Mouse (Mus musculus): ENCODE measurements around the gene Cpa2. TPM values are rescaled to one million over a fixed set of nuclear protein-coding genes. Genes with fewer than 3 reads are reported as not detected.

Gene Cpa2
- total and polyA plus RNA-seq, 3 experiments, result not detected

DNA sequence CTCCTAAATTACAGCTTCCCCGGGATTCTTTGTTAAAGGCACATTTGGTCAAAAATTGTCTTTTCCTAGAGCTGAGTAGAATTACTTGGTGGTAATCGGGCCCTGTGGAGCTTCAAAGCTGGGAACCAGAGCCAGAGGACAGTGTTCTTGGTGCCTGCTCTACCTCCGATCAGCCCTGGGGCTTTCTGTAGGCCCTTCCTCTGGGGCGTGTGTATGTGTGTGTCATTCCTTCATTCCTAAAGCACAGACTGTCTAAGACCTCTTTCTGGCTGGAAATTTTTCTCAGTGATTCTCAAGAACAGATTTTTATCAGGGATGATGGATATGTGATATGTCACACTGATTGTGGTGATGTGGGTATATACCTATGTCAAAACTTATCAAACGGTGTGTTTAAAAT, 2.6 kb upstream of the Cpa2 start:
- no peaks in the 10 kb centered on the region for H3K36me3 ChIP-seq (replicated peaks)
- peaks cover 26% of the 10 kb centered on the region for H3K27me3 ChIP-seq (ENCODE audit: insufficient read depth, low read length)
- DNase-seq (ENCODE audit: low spot score) (no peak), ATAC-seq (ENCODE audit: extremely low read depth, insufficient number of reproducible peaks, low FRiP score, poor library complexity, severe bottlenecking) (no peak)
- H3K9me3 ChIP-seq (replicated peaks), result no peaks in the 10 kb centered on the region
- no peak overlapping the region for H3K4me3 ChIP-seq (ENCODE audit: low read depth, low read length)
- no peaks in the 10 kb centered on the region for H3K4me1 ChIP-seq (ENCODE audit: insufficient read depth, low read depth, low read length)
- no peak for TF ChIP-seq TAL1 (conservative IDR thresholded peaks at IDR 0.05; ENCODE audit: low read depth, low read length)
- no peak for TF ChIP-seq POLR2AphosphoS5 (IDR thresholded peaks at IDR 0.05; ENCODE audit: insufficient replicate concordance, low read depth, low read length)
- TF ChIP-seq GATA1 (IDR thresholded peaks at IDR 0.05; ENCODE audit: borderline replicate concordance, low read length), result no peak
- TF ChIP-seq GATA2 (IDR thresholded peaks at IDR 0.05; ENCODE audit: borderline replicate concordance, low read depth, low read length), result no peak
- no peak for TF ChIP-seq CTCF (IDR thresholded peaks at IDR 0.05; ENCODE audit: low read depth, low read length)

DNA sequence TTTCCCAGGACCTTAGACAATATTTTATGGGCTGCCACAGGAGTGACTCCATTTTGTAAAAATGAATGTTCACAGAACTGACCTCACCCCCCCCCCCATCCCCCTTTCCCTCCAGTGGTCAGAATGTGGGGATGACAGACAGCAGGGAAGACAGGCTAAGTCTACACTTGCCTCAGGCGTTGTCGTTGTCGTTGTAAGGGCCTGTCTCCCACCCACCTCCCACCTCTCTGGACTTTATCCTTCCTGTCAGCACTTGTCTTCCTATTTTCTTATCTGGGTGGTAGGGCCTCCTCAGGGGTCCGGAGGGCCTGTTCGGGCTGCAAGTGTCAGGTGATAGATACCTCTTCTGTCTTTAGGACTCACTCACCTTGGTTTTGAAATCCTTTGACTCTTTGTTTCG, 895 bp downstream of the Cpa2 start:
- Histone ChIP-seq H3K9me3 (replicated peaks) (no peaks in the 10 kb centered on the region), H3K27me3 (ENCODE audit: insufficient read depth, low read length) (peaks cover 45% of the 10 kb centered on the region), H3K4me1 (ENCODE audit: insufficient read depth, low read depth, low read length) (no peaks in the 10 kb centered on the region), H3K36me3 (replicated peaks) (no peaks in the 10 kb centered on the region), H3K4me3 (ENCODE audit: low read depth, low read length) (no peak overlapping the region)
- no peak for TF ChIP-seq GATA1 (IDR thresholded peaks at IDR 0.05; ENCODE audit: borderline replicate concordance, low read length)
- no peak for TF ChIP-seq POLR2AphosphoS5 (IDR thresholded peaks at IDR 0.05; ENCODE audit: insufficient replicate concordance, low read depth, low read length)
- no peak for TF ChIP-seq TAL1 (conservative IDR thresholded peaks at IDR 0.05; ENCODE audit: low read depth, low read length)
- TF ChIP-seq GATA2 (IDR thresholded peaks at IDR 0.05; ENCODE audit: borderline replicate concordance, low read depth, low read length), result no peak
- no peak for TF ChIP-seq CTCF (IDR thresholded peaks at IDR 0.05; ENCODE audit: low read depth, low read length)
- ATAC-seq (ENCODE audit: extremely low read depth, insufficient number of reproducible peaks, low FRiP score, poor library complexity, severe bottlenecking) (no peak), DNase-seq (ENCODE audit: low spot score) (no peak)

DNA sequence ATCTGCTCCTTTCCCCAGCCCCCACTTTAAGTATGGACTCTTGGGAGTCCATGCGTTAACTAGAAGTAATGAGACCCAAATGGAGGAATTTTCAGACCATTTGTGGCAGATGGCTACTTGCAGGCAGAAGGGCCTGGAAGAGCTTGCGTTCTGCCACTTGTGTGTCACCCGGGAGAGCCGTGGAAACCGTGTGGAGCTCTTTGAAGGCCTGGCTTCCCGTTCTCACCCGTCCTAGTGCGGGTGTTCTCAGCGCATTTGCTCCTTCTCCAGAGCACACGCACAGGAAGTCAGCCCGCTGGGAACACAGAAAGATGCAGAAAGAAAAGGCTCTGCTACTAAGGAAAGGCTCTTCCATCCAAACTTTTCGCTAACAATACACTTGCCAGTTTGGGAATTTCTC, 1.7 kb downstream of the Cpa2 start:
- H3K27me3 ChIP-seq (ENCODE audit: insufficient read depth, low read length), result peaks cover 47% of the 10 kb centered on the region
- DNase-seq (ENCODE audit: low spot score), result no peak
- no peaks in the 10 kb centered on the region for H3K36me3 ChIP-seq (replicated peaks)
- no peak for ATAC-seq (ENCODE audit: extremely low read depth, insufficient number of reproducible peaks, low FRiP score, poor library complexity, severe bottlenecking)
- H3K4me3 ChIP-seq (ENCODE audit: low read depth, low read length), result no peak overlapping the region
- TF ChIP-seq GATA2 (IDR thresholded peaks at IDR 0.05; ENCODE audit: borderline replicate concordance, low read depth, low read length) (no peak), TAL1 (conservative IDR thresholded peaks at IDR 0.05; ENCODE audit: low read depth, low read length) (no peak), GATA1 (IDR thresholded peaks at IDR 0.05; ENCODE audit: borderline replicate concordance, low read length) (no peak), CTCF (IDR thresholded peaks at IDR 0.05; ENCODE audit: low read depth, low read length) (no peak), POLR2AphosphoS5 (IDR thresholded peaks at IDR 0.05; ENCODE audit: insufficient replicate concordance, low read depth, low read length) (no peak)
- no peaks in the 10 kb centered on the region for H3K4me1 ChIP-seq (ENCODE audit: insufficient read depth, low read depth, low read length)
- no peaks in the 10 kb centered on the region for H3K9me3 ChIP-seq (replicated peaks)

GRCm38 (mm10) chr6:30543851-30544250, 2.5 kb downstream of the Cpa2 start:
- Histone ChIP-seq H3K4me1 (ENCODE audit: insufficient read depth, low read depth, low read length) (no peaks in the 10 kb centered on the region), H3K27me3 (ENCODE audit: insufficient read depth, low read length) (peaks cover 45% of the 10 kb centered on the region), H3K9me3 (replicated peaks) (no peaks in the 10 kb centered on the region), H3K4me3 (ENCODE audit: low read depth, low read length) (no peak overlapping the region), H3K36me3 (replicated peaks) (no peaks in the 10 kb centered on the region)
- no peak for TF ChIP-seq CTCF (IDR thresholded peaks at IDR 0.05; ENCODE audit: low read depth, low read length)
- no peak for TF ChIP-seq TAL1 (conservative IDR thresholded peaks at IDR 0.05; ENCODE audit: low read depth, low read length)
- no peak for TF ChIP-seq GATA2 (IDR thresholded peaks at IDR 0.05; ENCODE audit: borderline replicate concordance, low read depth, low read length)
- TF ChIP-seq POLR2AphosphoS5 (IDR thresholded peaks at IDR 0.05; ENCODE audit: insufficient replicate concordance, low read depth, low read length), result no peak
- TF ChIP-seq GATA1 (IDR thresholded peaks at IDR 0.05; ENCODE audit: borderline replicate concordance, low read length), result no peak
- DNase-seq (ENCODE audit: low spot score) (no peak), ATAC-seq (ENCODE audit: extremely low read depth, insufficient number of reproducible peaks, low FRiP score, poor library complexity, severe bottlenecking) (no peak)

DNA sequence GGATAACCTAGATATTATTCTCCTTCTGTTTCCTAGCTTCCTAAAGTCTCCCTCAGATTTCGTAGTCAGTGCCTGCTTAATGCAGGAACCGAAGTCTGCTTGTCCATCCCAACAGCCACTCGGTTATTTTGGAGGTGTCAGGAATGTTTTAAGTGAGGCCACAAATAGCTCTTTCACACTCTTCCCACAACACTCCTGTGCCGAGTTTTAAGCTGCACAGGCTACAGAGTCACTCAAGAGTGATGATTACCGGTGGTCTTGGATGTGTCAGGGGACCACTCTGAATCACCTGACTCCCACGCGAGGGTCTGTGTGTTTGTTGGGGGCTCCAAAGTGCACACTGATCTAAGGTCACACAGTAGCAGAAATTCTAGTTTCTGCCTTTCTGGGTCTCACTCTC, 4.3 kb downstream of the Cpa2 start:
- TF ChIP-seq POLR2AphosphoS5 (IDR thresholded peaks at IDR 0.05; ENCODE audit: insufficient replicate concordance, low read depth, low read length) (no peak), TAL1 (conservative IDR thresholded peaks at IDR 0.05; ENCODE audit: low read depth, low read length) (no peak), CTCF (IDR thresholded peaks at IDR 0.05; ENCODE audit: low read depth, low read length) (no peak)
- peaks cover 3% of the 10 kb centered on the region; the same call in 1 of the 2 replicates for H3K4me1 ChIP-seq (ENCODE audit: insufficient read depth, low read depth, low read length)
- H3K27me3 ChIP-seq (ENCODE audit: insufficient read depth, low read length), result peaks cover 47% of the 10 kb centered on the region
- H3K4me3 ChIP-seq (ENCODE audit: low read depth, low read length), result no peak overlapping the region
- ATAC-seq (ENCODE audit: extremely low read depth, insufficient number of reproducible peaks, low FRiP score, poor library complexity, severe bottlenecking), result no peak
- DNase-seq (ENCODE audit: low spot score), result no peak
- H3K9me3 ChIP-seq (replicated peaks), result no peaks in the 10 kb centered on the region
- H3K36me3 ChIP-seq (replicated peaks), result no peaks in the 10 kb centered on the region

DNA sequence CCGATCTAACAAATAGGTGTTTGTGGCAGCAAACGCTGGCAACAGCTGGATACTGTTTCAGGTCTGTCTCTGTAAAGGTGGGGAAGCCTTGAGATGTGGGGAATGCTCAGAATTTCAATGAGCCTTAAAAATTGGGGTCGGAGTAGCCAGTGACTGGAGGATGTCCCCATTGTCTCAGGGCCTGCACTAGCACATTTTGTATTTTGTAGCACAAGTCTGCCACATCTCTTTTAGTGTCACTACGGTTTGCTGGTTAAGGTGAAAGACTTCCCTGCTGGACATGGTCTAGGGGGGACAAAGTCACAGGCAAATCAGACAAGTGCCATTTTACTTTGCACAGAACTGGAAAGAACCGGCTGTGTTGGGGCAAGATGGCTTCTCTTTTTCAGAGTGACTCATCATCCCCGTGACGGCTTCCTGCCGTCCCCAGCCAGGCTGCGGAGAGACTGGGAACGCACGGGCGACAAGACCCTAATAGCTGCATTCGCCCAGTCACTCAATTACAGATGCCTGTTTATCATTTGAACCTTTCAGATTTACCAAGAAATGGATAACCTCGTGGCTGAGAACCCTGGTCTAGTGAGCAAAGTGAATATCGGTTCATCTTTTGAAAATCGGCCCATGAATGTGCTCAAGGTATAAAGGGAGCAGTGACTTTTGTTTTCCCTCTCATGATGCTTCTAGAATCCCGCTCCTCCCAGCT, 5.3 kb downstream of the Cpa2 start:
- Histone ChIP-seq H3K36me3 (replicated peaks) (no peaks in the 10 kb centered on the region), H3K9me3 (replicated peaks) (no peaks in the 10 kb centered on the region), H3K4me3 (ENCODE audit: low read depth, low read length) (no peak overlapping the region), H3K4me1 (ENCODE audit: insufficient read depth, low read depth, low read length) (peaks cover 3% of the 10 kb centered on the region; the same call in 1 of the 2 replicates), H3K27me3 (ENCODE audit: insufficient read depth, low read length) (peaks cover 41% of the 10 kb centered on the region)
- no peak for TF ChIP-seq POLR2AphosphoS5 (IDR thresholded peaks at IDR 0.05; ENCODE audit: insufficient replicate concordance, low read depth, low read length)
- DNase-seq (ENCODE audit: low spot score) (no peak), ATAC-seq (ENCODE audit: extremely low read depth, insufficient number of reproducible peaks, low FRiP score, poor library complexity, severe bottlenecking) (no peak)
